ENCODE assay signal across 15 mouse cellular contexts in genomic region chr10:121756677-121757076, GRCm38 (mm10).
"Had no signal": no experiment of that assay in that cellular context is flagged by ENCODE, and none has a peak within 500 bp of the region (broad histone marks: within the 10 kb centered on the region; RNA-seq: fewer than 3 reads in every experiment).

No protein-coding gene starts in this region.

- DNase-seq: kidney, adult 2 months; kidney, postnatal 36 days; left cerebral cortex, postnatal 4 days; liver, postnatal 0 days; lung, embryonic 14.5 days; midbrain, embryonic 14.5 days; thymus, adult 2 months; thymus, postnatal 14 days; thymus, postnatal 4 days had no signal

- H3K4me3 ChIP-seq: limb, embryonic 12.5 days; limb, embryonic 15.5 days had no signal

- ATAC-seq: liver, postnatal 0 days; lung, postnatal 0 days had no signal

- H3K27ac ChIP-seq: kidney, postnatal 0 days; limb, embryonic 12.5 days; limb, embryonic 15.5 days; liver, embryonic 14.5 days; macrophage had no signal
